Mouse (Mus musculus): Measurements from ENCODE around the gene Tcf7l2.

The Tcf7l2 gene

DNA sequence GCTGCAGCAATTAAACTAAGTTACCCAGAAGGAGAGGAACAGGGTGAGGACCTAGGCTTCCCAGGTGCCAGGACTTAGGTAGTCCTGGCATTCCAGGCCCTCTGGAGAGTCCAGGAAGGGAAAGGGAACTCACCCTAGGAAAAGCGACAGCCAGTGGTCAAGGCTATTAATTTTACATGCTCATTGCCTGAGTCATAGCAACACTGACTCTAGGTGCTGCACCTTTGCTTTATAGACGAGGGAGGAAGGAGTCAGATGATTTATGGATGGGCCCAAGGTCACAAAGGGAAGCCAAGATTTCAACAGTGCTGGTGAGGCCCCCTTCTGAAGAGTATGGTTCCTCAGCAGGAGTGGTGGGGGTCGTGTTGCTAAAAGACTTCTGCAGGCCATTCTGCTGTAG lies 8.6 kb upstream of the Tcf7l2 start:
- DNase-seq, result no peak

DNA sequence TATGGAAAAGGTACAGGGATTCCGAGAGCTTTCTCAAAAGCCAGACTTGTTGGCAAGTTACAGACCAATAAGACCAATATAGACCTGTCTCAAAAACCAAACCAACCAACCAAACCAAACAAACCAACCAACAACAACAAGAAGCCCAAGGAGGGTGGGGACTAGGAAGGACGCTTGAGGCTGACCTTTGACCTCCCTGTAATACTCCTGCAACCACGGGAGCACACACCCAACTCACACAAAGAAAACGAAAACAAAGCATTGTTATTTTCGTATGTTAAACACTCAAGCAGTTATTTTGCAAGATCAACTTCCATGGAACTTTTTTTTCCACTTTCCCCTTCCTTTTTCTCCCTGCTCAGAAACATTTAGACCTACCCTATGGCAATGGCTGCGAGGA lies 5.6 kb upstream of the Tcf7l2 start:
- DNase-seq, result no peak

DNA sequence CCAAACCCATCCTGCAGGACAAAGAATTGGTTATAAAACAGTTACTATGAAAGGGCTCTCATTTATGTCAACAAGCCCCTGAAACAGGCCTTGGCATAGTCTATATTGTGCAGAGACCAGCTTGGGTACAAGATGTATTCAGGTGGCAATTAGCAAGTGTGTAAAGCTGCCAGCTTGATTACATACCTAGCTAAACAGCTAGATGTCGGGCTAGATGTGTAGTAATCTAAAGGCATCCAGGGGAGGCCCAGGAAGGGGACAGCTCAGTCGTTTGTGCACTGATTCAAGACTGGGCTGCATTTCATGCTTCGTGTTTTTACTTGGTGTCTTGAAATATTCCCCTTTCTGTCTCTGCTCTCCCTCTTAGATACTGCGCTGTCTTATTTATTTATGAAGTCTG lies 1.9 kb upstream of the Tcf7l2 start:
- DNase-seq, result no peak

DNA sequence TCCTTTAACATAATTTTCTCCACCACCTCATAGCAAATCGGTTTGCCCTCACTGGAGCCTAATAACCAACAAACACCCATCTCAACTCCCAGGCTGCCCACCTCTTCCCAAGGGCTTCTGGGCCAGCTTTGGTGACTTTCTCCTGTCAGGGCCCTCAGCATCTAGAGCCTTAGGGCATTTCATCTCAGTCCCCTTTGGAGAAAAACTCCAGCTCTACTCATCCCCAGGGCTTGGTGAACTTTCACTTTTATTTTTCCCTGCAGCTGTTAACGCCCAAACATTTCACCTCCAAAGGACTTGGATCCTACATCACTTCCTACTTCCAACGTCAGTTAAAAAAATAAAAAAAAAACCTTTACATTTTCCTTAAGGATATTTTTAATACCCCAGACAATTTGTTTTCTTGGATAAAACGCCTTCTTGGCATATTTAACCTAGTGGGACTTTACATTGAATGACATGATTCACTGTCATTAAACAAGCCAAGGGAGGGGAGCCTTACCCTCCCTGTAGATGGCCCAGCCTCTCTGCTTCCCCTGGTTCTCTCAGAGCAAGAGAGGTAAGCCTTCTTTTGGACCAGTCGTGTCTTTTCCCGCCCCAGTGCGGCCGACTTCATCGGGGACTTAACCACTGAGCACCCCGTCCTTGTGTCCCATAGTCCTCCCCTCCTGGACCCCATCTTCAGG lies 724 bp upstream of the Tcf7l2 start:
- DNase-seq, result no peak

DNA sequence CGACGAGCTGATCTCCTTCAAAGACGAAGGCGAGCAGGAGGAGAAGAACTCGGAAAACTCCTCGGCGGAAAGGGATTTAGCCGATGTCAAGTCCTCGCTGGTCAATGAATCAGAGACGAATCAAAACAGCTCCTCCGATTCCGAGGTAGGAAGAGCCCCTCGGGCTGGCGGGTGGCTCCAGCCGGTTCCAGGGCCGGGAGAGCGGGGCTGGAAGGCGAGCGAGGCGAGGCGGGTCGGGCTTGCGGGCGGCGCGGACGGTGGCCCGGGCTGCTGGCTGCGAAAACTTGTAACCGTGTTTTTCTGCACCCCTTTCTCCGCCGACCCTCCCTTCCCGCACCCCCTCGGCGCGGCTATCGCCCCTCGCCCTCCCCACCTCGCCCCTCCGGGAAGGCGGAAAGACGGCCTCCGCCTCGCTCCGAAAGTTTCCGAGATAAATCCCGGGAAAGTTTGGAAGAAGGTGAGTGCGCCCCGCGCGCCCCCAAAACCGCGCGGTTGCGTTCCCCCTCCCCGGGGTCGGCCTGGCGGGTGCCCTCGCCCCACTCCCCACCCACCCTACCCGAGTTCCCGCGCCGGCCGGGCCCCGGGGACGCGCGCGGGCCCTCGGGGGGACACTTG lies 873 bp downstream of the Tcf7l2 start:
- DNase-seq, result peak; percentile 49

DNA sequence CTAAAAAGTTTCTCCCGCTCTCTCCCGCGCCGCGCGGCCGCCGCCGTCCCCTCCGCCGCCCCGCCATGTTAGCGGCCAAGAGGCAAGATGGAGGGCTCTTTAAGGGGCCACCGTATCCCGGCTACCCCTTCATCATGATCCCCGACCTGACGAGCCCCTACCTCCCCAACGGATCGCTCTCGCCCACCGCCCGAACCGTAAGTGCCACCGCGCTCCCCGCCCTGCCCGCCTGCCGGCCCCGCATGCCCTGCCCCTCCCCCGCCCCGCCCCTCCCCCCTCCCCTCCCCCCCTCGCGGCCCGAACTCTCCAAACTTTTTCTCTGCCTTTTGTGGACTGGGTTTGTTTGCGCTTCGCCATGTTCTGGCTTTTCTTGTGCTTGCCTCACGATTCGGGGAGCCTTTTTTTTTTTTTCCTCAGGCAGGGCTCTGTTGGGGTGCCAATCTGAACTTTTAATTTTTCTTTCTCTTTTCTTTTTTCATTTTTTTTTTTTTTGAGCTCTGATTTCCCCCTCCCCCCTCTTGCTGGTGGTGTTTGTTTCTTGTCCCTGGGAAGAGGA lies 1.5 kb downstream of the Tcf7l2 start:
- DNase-seq, result peak; percentile 53

DNA sequence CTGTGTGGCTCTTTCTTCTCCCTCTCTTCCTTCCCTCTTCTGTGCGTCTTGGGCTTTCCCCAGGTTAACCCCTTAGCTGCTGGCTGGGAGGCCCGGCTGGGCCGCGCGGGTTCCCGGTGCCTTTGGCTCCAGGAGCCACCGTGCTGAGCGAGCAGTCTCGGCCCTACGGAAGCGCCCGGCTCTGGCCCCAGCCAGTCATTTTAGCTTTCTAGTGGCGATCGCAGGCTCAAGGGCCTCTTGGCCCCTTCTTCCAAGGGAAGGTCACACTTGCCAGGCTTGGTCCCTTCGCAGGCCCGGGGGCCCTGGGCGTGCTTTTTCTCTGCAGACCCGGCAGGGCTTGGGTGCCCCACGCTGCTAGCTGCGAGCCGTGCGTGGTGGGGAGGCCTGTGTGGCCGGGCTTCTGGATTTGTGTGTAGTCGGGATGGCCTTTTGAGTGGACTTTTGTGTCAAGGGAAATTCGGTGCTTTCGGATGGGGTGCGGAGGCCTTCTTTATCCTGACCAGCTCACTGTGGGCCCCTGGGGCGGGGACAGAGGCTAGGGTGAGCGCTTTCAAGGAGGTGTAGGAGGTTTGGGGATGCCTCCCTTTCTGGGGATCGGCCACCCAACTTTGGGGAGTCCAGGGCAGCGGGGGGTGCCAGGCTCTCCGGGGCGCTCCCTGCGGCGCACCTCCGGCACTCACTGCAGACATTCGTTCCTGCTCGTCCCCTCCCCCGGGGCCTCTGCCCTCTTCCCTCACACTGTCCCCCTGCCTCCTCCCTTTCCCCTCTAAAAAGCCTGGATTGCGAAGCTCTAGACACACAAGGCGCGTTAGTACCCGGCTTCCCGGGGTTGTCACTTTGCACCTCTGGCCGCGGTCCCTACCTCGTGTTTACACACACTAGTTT lies 2.2 kb downstream of the Tcf7l2 start:
- peak; percentile 68 for DNase-seq

DNA sequence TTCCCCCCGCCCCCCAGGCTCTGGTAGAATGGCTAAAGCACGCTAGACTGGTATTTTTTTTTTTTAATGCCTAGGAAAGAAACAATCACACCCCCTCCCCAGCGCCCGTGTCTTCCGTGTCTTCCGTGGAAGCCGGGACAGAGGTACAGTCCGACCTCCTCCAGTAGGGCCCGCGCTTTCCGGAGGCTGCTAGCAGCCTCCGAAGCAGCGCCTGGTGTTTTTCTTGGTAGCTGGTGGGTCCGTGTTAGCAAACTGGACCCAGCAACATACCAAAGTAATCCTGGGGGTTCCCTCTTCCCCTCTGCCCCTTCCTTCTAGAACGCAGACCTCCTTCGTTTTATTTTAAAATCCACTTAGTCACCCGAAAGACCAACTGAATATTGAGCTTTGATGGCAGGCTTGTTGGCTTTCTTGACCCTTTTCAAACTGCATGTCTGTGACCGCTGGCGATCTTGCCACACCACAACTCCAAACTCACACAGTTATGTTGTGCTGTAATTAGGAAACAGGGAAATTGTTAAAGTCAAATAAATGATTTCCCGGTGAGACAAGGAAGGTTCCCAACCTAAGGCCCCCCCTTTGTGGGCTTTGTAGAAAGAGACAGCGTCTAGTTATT lies 3.1 kb downstream of the Tcf7l2 start:
- no peak for DNase-seq

DNA sequence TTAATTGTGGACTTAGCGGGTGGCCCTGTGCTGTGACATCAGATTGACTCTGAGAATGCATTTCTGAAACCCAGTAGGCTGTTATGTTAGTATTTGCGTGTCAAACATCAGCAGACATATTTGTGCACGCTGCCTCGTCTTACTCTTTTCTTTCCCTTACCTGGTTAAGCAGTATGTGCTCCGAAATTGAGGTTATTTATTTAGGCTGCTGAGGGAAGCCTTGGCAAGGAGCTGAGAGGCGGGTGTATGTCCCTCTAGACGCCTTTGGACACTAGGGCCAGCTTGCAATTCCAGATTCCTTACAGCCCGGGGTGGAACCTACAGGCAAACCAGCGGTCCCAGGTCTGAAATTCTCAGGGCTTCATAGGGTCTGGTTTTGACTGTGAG lies 3.6 kb downstream of the Tcf7l2 start:
- DNase-seq, result no peak

DNA sequence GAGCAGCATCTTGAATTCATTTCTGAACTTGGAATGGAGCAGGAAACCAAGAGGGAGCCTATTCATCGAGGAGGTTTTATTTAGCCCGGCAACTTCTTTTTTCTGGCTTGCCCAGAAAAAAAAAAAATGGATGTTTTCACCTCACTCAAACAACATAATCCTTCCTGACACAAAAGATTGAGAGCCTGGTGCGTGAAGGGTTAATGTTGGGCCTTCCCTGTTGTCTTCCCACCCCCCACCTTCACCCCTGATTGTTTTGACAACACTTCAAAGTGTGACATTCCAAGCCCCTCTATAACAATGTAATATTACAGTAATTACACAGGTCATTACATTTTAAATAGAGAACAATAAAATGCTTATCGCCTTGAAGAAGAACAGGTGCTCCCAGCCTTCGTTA lies 4.6 kb downstream of the Tcf7l2 start:
- DNase-seq, result no peak

DNA sequence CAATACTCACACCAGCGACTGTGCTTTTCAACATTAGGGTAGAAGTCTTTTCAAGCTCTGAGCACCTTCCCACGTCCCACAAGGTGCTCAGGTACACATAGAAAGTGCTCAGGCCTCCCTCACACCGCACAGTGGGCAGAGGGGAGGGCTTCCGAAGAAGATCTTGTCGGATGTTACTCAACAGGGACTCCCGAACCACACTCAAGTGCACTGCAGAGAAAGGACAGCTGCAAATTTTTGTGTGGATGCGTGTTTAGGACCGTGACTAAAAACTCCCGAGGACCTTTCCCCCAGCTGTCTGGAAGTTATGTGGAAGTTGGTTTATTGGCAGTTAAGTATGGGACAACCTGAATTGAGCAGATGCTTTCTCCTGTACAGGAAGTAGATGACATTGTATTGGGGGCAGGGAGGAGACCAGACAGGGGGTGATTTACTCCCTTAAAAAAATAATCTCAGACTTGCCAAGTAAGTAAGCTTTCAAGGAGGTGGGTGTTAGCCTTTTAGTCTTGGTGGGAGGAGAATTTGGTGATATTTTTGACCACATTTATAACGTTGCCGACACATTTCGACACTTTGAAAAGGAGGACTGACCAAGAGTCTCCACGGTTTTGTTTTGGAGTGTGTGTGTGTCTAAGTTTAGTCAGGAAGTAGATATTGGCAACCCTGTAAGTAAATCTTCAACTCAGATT lies 5.8 kb downstream of the Tcf7l2 start:
- DNase-seq, result no peak

DNA sequence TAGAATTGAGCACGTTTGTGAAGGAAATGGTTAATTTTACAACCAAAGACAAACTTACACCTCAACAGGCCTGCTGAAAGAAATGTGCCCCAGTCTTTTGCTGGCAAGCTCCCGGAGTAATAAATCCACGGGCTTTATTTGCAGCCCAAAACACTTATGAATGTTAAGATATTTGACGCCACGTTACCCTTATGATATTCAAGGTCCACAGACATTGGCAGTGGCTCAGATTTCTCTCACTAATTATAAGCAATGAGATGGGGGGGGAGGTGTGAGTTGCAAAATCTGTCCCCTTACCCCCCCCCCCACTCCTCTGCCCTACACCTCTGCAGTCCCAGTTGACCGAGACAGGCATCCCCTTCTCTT lies 6.3 kb downstream of the Tcf7l2 start:
- DNase-seq, result no peak

DNA sequence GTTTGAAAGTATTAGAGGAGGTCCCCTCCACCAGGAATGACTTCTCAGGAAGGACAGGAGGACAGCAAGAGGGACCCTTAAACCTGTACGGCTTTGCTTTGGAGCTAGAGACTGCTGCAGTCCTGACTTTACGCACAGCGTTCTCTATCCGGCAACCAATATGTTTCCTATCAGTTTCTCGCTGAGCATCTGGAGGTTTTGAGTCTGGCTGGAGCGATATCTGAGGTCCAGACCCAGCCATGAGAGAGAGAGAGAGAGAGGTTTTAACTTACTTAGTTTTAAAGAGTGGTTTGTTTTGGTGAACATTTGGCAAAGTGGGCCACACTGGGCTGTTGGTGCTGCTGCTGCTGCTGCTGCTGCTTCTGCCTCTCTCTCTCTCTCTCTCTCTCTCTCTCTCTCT lies 7.2 kb downstream of the Tcf7l2 start:
- no peak for DNase-seq

DNA sequence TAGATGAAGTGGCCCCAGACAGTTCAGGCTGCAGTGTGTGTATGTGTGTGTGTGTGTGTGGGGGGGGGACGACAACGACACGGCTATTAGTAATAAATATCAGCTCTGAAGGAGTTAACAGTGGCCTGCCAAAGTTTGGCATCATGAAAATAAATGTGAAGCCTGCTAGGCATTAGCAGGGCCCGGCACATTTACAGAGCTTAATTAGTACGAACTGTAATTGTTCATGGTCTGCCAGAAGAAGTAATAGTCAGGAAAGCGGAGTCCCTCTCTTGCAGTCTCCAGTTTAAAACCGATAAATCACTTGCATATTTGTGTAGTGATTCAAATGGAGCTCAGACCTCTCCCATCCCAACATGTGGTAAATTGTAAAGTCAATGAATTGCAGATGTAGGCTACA lies 7.9 kb downstream of the Tcf7l2 start:
- no peak for DNase-seq

DNA sequence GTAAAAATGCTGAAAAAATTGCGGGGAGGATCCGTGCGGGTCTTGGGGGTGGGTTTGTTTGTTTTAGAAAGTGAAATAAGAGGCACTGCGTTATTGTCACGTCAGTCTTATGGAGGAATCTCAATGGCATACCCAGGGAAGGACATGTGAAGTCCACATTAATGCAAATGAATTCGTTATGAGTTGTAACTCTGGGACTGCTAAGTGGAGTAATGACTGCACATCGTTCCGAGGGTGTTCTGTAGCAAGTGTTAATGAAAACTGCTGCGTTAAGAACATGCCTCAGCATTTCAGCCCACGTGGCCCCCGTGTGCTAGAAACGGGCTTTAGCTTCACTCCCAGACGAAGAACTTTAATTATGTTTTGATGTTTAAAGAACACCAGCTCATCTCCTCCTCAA lies 8.4 kb downstream of the Tcf7l2 start:
- DNase-seq, result no peak

DNA sequence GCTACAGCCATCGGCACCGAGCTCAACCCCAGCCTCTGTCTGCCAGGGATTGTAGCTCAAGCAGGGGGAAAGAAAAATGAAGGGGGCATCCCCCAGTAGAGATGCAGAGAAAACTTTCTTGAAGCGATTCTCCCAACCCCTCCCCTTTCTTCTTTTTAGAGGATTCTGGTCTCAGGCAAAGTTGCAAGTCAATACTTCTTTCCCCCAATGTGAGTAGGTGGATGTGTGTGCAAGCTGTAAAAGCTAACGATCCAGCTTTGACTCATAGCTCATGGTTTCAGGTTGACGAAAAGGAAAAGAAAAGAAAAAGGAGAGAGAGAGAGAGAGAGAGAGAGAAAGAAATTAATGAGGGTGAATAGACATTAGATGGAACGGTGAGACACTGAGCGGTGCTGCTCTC lies 8.8 kb downstream of the Tcf7l2 start:
- DNase-seq, result no peak

DNA sequence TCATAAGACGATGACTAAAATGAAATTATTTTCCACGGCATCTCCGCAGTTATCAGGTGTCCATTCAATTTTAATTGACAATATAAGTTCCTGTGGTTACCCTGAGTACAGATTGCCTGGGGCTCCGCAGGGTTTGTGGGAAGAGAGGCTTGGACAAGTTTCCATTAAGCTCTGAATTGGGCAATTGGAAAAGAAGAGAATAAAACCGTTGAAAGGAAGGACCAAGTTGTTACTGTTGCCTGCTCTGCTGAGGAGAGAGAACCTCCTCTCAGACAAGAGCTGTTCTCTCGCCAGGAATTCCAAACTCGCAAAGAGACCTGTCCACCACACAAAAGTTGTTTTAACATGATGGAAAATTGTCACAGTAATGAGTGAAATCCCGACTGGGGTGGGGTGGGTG lies 11.2 kb downstream of the Tcf7l2 start:
- DNase-seq, result no peak

DNA sequence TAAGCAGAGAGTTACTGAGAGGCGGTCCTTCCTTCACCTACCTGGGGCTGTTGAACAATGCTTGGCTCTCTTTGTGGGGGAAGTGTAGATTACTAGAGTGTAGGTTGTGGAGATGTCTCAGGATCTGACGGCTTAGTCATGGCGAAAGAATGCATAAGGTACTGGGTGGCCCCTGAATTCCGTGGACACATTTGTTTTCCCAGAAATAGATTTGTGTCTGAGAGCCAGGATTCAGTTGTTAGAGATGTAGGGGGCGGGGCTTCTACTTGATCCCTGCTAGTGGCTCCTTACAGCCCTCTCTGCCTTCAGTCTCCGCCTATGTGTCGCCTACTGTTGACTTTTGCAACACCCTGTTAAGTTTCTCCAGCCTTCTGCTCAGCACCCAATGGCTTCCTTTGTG lies 12.7 kb downstream of the Tcf7l2 start:
- DNase-seq, result peak; percentile 21

DNA sequence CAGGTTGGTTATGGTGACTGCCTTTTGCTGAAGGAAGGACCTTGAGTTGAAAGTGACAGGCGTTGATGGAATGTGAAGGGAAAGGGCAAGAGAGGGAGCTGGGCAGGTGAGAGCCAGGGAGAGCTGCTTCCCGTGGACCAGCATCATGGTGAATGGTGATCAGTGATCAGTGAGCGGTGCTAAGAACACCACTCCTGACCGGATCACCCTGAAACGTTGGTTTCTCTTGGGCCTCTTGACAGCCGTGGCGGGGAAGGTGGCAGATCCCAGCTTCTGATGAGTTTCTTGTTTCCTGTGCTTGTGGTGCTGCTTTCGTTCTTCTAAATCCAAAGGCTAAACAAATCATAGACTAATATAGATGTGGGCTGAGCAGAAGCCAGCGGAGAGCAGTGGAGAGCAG lies 13.8 kb downstream of the Tcf7l2 start:
- no peak for DNase-seq

DNA sequence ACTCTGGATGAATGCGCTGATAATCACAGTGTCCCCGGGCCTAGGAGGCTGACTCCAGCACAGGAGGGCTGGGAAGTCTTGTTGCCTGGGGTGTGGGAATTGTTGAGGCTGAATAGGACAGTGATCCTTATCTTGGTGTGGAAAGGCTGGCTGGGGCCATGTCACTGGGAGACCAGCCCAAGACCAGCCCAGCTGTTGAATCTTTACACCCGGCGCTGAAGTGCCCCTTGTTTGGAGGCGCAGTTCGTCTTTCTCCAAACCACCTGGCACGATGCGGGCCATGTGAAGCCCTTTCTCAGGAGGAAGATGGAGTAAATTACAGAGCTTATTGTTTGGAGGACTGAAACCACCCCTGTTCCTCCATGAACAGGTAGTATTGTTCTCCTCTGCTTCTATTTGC lies 15.1 kb downstream of the Tcf7l2 start:
- DNase-seq, result no peak

DNA sequence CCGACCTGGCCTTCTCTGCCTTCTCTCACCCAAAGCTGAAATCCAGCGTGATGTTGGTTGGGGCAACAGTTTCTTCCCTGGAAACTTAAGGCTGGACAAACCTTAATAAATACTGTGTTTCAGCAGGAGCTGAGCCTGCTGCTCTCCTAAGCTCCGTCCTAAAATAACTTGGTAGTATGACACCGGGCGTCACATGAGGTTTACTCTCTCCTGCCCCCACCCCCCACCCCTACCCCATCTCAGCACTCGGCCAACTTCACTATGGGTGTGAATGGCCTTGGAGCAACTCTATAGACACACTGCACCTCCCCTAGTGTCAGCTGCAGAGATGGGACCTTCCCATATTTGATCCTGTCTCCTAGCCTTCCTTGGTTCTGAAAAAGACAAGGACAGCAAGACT lies 15.8 kb downstream of the Tcf7l2 start:
- DNase-seq, result no peak

DNA sequence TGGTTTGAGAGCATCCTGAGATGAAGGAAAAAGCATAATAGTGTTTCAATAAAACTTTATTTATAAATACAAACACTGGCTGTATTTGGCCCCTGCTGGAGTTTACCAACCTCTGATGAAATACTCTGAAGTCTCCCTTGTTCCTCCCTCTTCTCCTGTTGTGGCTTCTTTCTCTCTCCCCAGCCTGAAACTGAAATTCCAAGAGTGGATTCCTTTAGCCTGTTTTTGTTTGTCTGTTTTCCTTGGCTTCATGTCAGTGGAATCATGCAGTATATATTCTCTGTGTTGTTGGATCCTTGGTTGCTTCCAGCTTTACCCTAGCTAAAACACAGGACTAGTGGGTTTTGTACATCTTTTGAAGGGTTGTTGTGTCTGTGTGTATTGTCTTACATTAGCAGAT lies 16.5 kb downstream of the Tcf7l2 start:
- DNase-seq, result no peak

DNA sequence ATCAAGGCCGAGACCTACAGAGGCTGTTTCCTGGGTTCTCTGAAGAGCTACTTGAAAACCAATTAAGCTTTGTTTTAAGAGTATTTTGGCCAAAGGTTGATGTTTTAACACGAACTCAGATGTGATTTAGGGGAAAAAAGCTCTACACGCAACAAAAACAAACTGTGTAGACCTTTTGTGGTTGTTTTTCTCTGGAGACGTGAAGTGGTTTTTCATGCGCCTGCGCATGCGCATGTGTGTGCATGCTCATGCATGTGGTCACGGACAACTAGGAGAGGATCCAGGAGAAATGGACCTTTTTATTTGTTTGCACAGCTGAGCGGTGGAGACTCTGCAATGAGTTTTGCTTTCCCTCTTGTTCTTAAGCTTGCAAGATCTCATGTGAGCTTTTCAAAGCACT lies 17.4 kb downstream of the Tcf7l2 start:
- DNase-seq, result no peak
